Mouse (Mus musculus) limb, embryonic 14.5 days (tissue): ENCODE data around the gene Skap2. TPM values are rescaled to one million over a fixed set of nuclear protein-coding genes. Genes with fewer than 3 reads are reported as not detected.

ENCODE experiments used
- ATAC-seq: fragments of 200-750 bp; cut with Nextera tagmentation; 2 replicates; pipeline ENCODE4 v1.8.0; 2017; ENCODE audit warnings: low read depth, moderate number of reproducible peaks, moderate TSS enrichment; ENCODE audit not compliant: low FRiP score
- DNase-seq: peaks from one replicate; pipeline ENCODE4 v3.0.0-alpha.2; 2015; ENCODE audit warnings: low spot score
- H3K27ac ChIP-seq: fragments of 300-500 bp; sonication (generic); replicated peaks from 2 replicates; pipeline ENCODE4 v1.5.1; 2014; ENCODE audit warnings: low read depth, mild to moderate bottlenecking, low read length, moderate library complexity, mixed read lengths
- H3K27me3 ChIP-seq: fragments of 300-500 bp; sonication (generic); 2 replicates; pipeline ENCODE4 v1.6.1; 2014; ENCODE audit warnings: low read length, mixed read lengths; ENCODE audit not compliant: control insufficient read depth, insufficient read depth
- H3K36me3 ChIP-seq: fragments of 300-500 bp; sonication (generic); 2 replicates; pipeline ENCODE4 v1.6.1; 2014; ENCODE audit warnings: mild to moderate bottlenecking, low read length, moderate library complexity, mixed read lengths; ENCODE audit not compliant: control insufficient read depth, insufficient read depth
- H3K4me1 ChIP-seq: fragments of 300-500 bp; sonication (generic); 2 replicates; pipeline ENCODE4 v1.6.1; 2014; ENCODE audit warnings: antibody characterized with exemption, low read length, mixed read lengths; ENCODE audit not compliant: control insufficient read depth, insufficient read depth
- H3K4me2 ChIP-seq: fragments of 300-500 bp; sonication (generic); replicated peaks from 2 replicates; pipeline ENCODE4 v1.6.1; 2014; ENCODE audit warnings: low read depth, mild to moderate bottlenecking, low read length, moderate library complexity; ENCODE audit not compliant: severe bottlenecking
- H3K4me3 ChIP-seq: fragments of 300-500 bp; sonication (generic); replicated peaks from 2 replicates; pipeline ENCODE4 v1.5.1; 2014; ENCODE audit warnings: low read length
- H3K9ac ChIP-seq: fragments of 300-500 bp; sonication (generic); 2 replicates; pipeline ENCODE4 v1.6.1; 2014; ENCODE audit warnings: mild to moderate bottlenecking, low read depth, low read length, moderate library complexity; ENCODE audit not compliant: severe bottlenecking
- H3K9me3 ChIP-seq: fragments of 300-500 bp; sonication (generic); 2 replicates; pipeline ENCODE4 v1.6.1; 2016; ENCODE audit warnings: low read length; ENCODE audit not compliant: control insufficient read depth
- POLR2A ChIP-seq: fragments of 200-500 bp; IDR thresholded peaks from 2 replicates; pipeline ENCODE4 v1.8.0; 2012; ENCODE audit warnings: inconsistent platforms, mild to moderate bottlenecking, moderate library complexity, borderline replicate concordance; ENCODE audit not compliant: insufficient read depth, insufficient read length; ENCODE audit errors: extremely low read depth
- WGBS: fragments of 180-500 bp; shearing (Covaris S2); extraction: QIAGEN DNeasy Blood & Tissue Kit; methylation state at CpG from one replicate; pipeline ENCODE4 v1.1.7; 2014; 5-methylcytosine and 5-hydroxymethylcytosine counted together
- polyA plus RNA-seq, 2 experiments: library from polyadenylated mRNA; depleted of rRNA in 1 of 2; stranded (reverse) in 1 of 2; unstranded in 1 of 2; fragments of >200 nt; fragmentation: Nextera tagmentation in 1 of 2; extraction: Ambion mirVana in 1 of 2; gene quantifications; 2 replicates each; pipeline versions ENCODE4 v1.2.1 to v1.2.3; 2012 to 2014

The Skap2 gene
- polyA plus RNA-seq, 2 experiments = 14.4 to 23.0 TPM

DNA sequence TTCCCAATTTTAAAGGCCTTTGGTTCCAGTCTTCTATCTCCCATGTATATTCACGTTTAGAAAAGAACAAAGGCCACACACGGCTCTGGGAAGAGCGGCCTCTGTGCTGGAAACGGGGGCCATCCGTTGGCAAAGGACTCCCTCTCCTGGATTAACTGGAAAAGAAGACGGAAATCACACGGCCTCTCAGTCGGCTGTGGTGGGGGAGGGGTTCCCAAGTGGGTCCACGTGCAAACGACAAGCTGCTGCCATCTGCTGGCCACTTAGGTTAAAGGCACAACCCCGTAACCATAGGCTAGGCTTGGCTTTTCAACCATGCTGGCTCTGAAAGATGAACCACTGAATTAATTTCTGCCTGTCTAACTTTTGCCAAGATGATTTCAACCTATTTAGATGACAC, 154.5 kb downstream of the Skap2 start:
- no peaks in the 10 kb centered on the region for H3K9me3 ChIP-seq
- no peaks in the 10 kb centered on the region for H3K4me1 ChIP-seq
- no peak for TF ChIP-seq POLR2A
- DNase-seq = peak; percentile 96
- no peak overlapping the region for H3K4me3 ChIP-seq
- no peaks in the 10 kb centered on the region for H3K36me3 ChIP-seq
- 0% methylated on average over 11 of the region's 11 CpGs for WGBS
- H3K9ac ChIP-seq = no peak overlapping the region
- H3K4me2 ChIP-seq = no peak overlapping the region
- peaks cover 4% of the 10 kb centered on the region; the same call in 1 of the 2 replicates for H3K27me3 ChIP-seq
- H3K27ac ChIP-seq = no peak overlapping the region
- ATAC-seq = peak; percentile 93

DNA sequence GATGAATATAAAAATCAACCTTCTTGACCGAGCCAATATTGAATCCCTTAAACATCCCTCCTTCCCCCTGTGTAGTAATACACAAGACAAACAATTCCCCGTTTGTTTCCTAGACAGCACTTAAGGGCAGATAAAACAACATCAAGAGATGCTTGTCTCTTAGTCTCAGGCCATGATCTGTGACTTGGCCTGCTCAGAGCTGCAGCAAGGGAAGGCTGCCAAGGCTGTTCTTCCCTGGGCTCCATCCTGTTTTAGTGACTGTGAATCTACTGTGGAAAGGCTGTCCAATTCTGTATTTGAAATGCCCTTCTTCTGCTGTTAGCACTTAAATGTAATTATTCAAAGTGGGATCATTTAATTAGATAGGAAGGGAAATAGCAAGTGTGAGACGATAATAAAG, 159.1 kb downstream of the Skap2 start:
- Histone ChIP-seq H3K9me3 (no peaks in the 10 kb centered on the region), H3K4me2 (no peak overlapping the region), H3K27me3 (peaks cover 15% of the 10 kb centered on the region), H3K4me1 (0 out of 2 replicates have a peak, but pooled peaks cover 7% of the 10 kb centered on the region), H3K4me3 (no peak overlapping the region), H3K9ac (no peak overlapping the region), H3K27ac (no peak overlapping the region), H3K36me3 (no peaks in the 10 kb centered on the region)
- ATAC-seq (no peak), DNase-seq (no peak)
- no peak for TF ChIP-seq POLR2A
- 84% methylated on average over 3 of the region's 3 CpGs for WGBS

DNA sequence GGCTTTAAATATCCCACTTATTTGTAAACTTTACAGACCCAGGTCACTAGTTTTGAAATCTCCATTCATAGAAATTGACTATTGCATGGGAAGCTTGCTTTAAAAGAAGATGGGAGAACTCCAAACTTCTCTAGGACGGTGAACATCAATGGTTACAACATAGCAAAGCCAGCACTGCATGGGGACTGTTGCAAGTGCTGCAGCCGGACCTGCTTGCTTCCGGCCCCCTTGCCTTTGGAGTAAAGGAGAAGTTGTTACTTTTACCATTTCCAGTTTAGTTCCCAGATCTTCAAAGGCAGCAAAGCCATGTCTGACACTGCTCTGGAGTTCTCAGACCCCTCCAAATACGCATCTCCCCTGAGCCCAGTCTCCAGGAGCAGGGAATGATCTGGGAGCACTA, 159.7 kb downstream of the Skap2 start:
- no peak overlapping the region for H3K9ac ChIP-seq
- DNase-seq (no peak), ATAC-seq (no peak)
- peaks cover 15% of the 10 kb centered on the region for H3K27me3 ChIP-seq
- 52% methylated on average over 4 of the region's 4 CpGs for WGBS
- H3K4me3 ChIP-seq = no peak overlapping the region
- 0 out of 2 replicates have a peak, but pooled peaks cover 7% of the 10 kb centered on the region for H3K4me1 ChIP-seq
- H3K4me2 ChIP-seq = no peak overlapping the region
- H3K9me3 ChIP-seq = no peaks in the 10 kb centered on the region
- no peak for TF ChIP-seq POLR2A
- H3K27ac ChIP-seq = no peak overlapping the region
- H3K36me3 ChIP-seq = no peaks in the 10 kb centered on the region

DNA sequence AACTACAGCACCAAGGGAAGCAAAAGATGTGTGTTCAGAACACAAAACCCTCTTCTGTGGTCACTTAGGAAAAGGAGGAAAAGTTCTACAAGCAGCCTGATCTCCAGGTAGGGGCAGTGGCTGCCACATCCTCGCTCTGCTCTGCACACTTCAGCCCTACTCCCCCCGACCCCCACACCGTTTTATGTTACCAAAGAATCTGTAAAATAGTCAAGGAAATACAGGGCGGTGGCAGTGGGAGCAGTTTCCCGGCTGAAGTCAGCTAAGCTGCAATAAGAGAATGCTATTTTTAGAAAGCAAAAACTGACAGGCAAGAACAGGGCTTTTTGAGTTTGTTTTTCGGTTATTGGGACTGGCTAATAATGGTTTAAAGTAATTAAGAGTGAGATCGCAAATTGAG, 160.8 kb downstream of the Skap2 start:
- Histone ChIP-seq H3K9me3 (no peaks in the 10 kb centered on the region), H3K4me1 (0 out of 2 replicates have a peak, but pooled peaks cover 7% of the 10 kb centered on the region), H3K4me3 (no peak overlapping the region), H3K27me3 (peaks cover 18% of the 10 kb centered on the region), H3K9ac (no peak overlapping the region; the same call in 1 of the 2 replicates), H3K4me2 (no peak overlapping the region), H3K36me3 (no peaks in the 10 kb centered on the region), H3K27ac (no peak overlapping the region)
- TF ChIP-seq POLR2A = no peak
- DNase-seq (no peak), ATAC-seq (no peak)
- 17% methylated on average over 7 of the region's 7 CpGs for WGBS

DNA sequence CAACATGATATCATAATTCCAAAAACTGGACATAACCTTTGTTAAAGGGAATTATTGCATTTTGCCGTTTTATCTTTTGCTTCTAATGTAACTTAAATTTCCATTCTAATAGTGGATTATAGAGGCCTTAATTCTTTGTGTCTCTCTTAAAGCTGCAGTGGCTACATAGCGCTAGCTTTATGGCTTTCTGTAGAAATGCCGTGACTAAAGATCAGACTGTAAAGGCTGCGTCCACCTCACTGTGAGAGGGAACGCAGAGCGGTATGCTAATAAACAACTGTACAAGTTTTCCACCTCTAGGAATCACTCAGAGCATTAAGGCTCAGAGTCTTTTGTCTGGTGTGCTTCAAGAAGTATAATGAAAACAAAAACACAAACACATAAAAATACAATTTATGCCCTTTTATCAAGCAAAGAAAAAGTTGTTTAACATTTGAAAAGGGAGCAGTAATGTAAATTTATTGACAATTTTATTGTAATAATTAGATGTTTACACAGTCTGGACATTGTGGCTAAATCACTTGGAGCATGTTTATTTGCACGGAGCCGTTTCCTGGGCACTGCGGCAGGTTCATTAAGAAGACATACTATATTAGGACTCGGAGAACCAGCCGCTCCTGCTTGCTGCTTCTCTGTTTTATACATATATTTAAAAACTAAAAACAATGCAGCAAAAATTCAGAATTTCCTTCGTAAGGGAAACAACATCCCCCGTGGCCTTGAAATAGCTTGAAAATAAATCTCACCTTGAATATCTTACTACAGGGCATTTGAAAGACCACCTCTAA, 162.1 kb downstream of the Skap2 start:
- H3K4me2 ChIP-seq = no peak overlapping the region
- H3K9me3 ChIP-seq = no peaks in the 10 kb centered on the region
- no peak overlapping the region for H3K9ac ChIP-seq
- no peak overlapping the region for H3K4me3 ChIP-seq
- H3K27ac ChIP-seq = no peak overlapping the region
- no peak for ATAC-seq
- DNase-seq = no peak
- no peaks in the 10 kb centered on the region for H3K36me3 ChIP-seq
- no peak for TF ChIP-seq POLR2A
- H3K27me3 ChIP-seq = peaks cover 20% of the 10 kb centered on the region
- H3K4me1 ChIP-seq = 0 out of 2 replicates have a peak, but pooled peaks cover 7% of the 10 kb centered on the region
- WGBS = 25% methylated on average over 13 of the region's 13 CpGs
